Mouse (Mus musculus) adrenal gland, adult 8-10 months (tissue): Measurements from ENCODE around the gene Trim72. TPM values are rescaled to one million over a fixed set of nuclear protein-coding genes. Genes with fewer than 3 reads are reported as not detected.
"Not testable (repeated sequence)": the region's sequence is repeated elsewhere in the genome, so short reads cannot be mapped to it uniquely, and the experiment has no call there.

Experiments used
- DNase-seq: peaks from one replicate; pipeline ENCODE4 v3.0.0; 2022
- total RNA-seq, 4 experiments: library from RNA; stranded (reverse); gene quantifications; 2 replicates each; pipeline ENCODE4 v1.2.4; 2022

Trim72 gene
- total RNA-seq, 4 experiments from 2014 or later = 0.12 to 0.31 (median 0.24) TPM; not detected in 1

DNA sequence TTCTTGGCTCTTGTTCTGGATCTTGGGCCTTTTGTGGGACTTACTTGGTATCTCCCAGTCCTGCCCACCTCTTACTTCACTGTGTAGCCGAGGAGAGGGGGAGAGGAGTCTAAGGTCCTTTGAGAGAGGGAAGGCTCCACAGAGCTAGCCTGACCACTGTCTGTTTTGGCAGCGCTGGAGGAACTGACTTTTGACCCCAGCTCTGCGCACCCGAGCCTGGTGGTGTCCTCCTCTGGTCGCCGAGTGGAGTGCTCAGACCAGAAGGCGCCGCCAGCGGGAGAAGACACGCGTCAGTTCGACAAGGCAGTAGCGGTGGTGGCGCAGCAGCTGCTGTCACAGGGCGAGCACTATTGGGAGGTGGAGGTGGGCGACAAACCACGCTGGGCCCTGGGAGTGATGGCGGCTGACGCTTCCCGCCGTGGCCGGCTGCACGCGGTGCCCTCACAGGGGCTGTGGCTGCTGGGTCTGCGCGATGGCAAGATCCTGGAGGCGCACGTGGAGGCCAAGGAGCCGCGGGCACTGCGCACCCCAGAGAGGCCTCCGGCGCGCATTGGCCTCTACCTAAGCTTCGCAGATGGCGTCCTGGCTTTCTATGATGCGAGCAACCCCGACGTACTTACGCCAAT, 6.1 kb downstream of the Trim72 start:
- no peak for DNase-seq

DNA sequence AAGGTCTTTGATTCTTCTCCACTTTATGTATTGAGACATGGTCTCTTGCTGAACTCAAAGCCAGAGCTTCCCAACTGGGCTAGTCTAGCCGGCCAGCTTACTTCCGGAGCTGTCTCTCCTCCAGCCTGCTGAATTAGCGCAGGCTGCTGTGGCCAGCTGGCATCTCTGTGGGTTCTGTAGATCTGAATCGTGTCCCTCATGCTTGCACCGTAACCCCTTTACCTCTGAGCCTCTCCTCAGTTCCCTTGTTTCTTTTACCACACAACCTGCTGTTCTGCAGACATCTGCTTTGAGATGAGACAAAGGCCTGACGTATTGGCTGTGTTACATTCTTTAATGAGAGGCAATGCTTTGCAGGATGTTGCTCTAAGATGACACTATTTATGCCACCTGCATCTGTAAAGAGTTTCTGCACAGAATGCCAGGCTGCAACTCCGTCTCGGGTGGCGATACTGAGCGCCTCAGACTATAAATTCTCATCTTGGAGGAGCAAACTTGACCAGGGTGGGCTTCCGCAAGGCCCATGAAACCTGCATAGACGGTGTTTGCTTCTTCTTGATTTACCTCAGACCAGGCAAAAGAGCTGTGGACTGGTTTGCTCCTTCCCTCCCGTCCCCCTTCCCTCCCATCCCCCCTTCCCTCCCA, 8.5 kb downstream of the Trim72 start:
- no peak for DNase-seq

DNA sequence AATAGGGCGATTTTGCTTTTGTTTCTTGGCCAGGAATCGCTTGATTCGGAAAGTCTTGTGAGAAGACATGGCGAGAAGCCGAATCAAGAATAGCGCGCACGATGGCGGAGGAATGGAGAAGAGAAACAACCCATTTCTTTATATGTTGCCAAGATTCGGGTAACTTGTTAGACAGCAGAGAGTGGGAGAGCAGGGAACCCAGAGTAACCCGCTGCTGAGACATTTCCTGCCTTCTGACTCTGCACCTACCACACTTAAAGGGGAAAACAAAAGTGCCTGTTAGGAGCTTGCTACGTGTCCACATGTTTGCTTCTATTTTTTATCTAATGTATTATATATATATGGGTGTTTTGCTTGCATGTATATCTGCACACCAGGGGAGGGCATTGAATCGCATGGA, 9.4 kb downstream of the Trim72 start:
- DNase-seq = no peak

DNA sequence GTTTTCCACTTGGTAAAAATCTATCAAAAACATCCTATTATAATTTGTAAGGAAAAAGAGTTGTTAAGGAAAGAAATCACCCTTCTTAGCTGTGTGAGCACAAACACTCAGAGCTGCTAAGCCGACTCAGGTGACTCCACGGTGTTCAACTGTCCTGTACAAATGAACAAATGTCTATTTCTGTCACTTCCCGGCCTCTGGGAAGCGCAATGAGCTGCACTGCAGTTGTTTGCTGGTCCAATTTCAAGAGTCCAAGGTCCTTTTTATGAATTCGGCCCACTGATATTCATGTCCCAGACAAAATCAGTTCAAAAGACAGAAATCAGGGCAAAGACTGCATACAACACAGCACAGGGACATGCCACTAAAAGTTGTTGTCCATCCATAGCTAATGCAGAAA, 12.4 kb downstream of the Trim72 start:
- not testable (repeated sequence) for DNase-seq

DNA sequence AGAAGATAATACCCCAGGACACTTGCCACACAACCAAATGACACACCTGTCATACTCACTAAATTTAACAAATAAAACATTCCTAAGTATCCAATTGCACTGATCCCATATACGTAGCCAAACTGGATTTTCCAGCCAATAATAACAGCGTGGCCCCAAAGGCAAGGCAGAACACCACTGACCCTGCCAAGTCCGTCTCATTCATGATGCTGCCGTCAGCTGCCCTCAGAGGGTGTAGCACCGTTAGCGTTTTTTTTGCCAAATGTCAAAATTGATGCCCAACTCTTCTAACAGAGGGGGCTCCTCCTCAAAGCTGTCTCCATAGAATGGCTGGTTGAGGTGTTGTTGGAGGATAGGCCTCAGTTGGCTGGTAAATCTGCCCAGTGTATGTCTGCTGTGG, 12.9 kb downstream of the Trim72 start:
- DNase-seq = no peak

DNA sequence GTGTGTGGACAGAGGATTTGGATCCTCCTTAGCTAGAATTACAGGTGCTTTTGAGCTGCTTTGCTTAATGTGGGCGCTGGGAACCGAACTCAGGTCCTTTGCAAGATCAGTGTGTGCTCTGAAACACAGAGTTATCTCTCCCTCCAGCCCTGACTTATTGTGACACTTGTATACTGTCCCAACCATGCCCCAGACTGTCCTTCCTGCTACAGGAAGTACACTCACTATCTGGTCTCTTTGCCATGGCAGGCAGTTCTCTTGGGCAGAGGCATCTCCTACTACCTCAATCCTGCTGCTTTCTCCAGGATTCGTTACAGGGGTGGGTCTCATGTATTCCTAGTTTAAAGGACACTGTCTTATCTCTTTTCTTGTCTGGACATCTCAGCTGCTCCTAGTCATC, 14.5 kb downstream of the Trim72 start:
- DNase-seq = no peak

DNA sequence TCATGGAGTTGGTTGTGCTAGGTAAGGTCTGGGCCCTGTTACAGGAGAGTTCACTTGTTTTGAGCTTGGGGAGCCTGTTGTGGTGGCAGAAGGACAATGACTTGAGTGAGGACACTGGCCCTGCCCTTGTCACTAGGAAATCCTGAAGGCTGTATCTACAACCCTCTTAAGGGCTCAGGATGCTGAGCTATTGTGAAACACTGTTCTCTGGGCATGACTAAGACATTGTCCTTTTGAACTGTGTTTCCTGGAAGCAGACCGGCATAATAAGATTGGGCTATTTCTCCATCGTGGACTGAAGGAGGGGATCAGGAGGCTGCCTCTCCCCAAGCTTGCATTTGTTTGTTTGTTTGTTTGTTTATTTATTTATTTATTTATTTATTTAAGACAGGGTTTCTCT, 15.4 kb downstream of the Trim72 start:
- DNase-seq = no peak

DNA sequence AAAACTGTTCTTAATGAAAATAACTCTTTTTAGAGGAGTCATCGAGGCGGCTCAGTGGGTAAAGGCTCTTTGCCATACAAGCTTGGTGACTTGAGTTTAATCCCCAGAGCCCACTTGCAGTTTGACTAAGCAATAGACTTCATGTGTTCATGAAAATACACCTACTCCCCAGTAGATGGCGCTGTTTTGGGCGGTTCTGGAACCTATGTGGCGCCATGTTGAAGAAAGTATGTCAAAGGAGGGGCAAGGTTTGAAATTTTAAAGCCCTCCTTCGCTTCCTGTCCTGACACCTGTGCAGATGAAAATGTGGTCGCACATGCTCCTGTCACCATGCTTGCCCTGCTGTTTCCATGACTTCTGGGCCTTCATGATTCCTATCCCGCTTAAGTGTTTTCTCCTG, 19.2 kb downstream of the Trim72 start:
- DNase-seq = no peak

DNA sequence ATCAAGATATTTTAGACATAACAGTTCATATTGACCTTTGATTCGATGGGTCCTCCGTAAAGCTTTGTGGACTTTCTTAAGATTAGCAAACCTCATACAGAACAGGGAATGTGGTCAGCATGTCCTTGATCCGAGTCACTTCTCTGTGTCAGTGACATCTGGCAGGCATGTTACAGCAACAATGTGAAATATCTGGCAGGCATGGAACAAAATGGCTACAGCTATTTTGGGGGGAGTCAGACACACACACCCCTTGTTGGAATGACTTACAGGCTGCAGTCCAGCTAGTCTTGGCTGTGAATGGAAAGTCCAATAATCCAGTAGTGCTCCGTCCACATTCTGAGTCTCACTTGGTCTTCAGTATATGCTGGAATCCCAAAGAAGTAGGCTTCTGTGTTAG, 19.8 kb downstream of the Trim72 start:
- no peak for DNase-seq

DNA sequence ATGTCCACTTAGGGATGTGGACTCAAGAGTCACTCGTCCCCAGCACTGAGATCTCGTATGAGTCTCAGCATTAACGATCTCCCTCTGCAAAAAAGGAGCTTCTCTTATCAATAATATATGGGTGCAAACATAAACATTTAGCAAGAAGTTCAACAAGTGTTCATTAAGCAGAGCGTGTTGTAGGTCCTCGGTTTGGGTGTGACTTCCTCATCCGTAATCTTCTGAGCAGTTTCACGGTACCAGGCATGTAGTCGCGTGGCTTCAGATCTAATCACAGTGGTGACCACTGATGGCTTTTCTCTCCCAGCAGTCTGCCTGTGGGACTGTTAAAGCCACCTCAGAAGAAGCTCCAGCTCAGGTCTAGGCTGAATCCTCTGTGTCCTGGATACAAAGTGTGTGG, 20.6 kb downstream of the Trim72 start:
- DNase-seq = no peak

DNA sequence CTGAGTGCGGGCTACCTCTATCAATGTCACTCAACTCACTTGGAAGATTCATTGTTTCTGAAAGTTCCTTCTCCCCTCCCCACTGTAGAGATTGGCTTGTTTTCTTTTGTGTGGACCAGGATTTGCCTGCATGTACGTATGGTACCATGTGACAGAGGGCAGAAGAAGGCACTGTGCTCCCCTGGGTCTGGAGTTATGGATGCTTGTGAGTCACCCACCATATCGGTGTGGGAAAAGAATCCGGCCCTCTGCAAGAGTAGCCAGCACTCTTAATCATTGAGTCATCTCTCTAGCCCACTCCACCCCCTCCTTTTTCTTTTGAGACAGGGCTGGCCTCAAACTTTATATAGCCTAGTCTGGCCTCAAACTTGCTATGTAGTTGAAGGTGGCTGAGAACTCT, 21.2 kb downstream of the Trim72 start:
- DNase-seq = no peak

DNA sequence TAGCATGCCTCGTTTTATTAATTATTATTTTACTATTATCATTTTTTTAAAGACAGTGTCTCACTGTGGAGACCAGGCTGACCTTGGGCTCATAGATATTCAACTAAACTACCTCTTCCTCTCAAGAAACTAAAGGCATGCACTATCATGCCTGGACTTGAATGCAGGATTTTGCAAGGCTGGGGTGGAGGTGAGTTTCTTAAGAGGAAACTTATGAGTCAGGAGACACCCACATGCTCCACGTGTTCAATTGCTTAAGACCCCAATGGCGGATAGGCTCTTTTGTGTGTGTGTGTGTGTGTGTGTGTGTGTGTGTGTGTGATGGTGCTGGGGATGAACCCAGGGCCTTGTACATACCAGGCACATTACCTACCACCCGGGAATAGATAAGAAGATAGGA, 21.6 kb downstream of the Trim72 start:
- DNase-seq = no peak

DNA sequence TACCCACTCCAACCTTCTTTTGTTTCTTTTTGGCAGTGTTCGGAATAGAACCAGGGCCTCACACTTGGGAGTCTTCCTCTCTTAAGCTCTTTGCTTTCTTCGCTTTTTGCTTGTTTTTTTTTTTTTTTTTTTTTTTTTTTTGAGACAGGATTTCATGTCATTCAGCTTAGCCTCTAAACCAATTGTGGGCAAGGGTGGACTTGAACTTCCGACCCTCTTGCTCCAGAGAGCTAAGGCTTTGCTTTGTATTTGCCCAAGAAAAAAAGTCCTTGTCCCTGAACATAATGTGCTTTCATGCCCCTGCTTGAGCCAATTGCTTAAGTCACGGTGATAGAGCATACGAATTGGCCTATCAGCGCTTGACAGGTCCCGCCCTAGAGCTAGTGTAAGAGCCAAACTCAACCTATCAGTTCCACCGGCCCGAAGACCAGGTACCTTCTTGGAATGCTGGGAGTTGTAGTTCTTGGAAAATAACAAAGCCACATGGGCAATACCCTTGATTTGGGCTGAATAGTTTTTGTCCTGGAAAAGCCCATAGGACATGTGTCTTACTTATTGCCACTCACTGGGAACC, 27.7 kb downstream of the Trim72 start:
- DNase-seq = no peak

DNA sequence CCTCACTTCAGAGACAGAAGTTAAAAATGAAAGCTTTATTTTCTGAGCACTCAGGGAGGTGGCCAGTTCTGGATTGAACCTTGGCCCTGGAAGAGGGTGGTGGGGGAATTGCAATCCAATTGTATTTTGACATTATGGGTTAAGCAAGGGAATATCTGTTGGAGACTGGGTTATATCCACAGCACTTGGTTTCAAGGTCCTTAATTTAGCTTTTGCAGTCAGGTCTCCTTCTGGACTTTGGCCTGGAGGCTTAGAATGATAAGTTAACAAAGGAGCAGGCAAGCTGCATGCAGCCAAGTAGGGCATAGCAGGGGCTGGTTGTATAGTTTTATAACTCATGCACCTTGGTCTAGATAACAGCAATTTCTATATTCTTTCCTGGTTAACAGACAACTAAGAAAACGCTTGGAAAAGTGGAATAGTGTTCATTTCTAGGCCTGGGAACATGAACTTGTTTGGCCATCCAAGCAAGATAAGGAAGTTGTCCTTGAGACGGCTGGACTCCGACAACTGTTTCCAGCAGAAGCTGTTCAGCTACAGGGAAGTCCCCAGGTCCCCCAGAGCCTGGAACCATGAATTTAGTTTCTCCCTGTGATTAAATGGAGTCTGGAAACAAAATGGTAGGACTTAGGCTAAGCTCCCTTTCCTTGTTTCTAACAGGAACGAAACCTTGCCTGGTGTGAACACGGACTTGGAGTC, 28.7 kb downstream of the Trim72 start:
- no peak for DNase-seq

DNA sequence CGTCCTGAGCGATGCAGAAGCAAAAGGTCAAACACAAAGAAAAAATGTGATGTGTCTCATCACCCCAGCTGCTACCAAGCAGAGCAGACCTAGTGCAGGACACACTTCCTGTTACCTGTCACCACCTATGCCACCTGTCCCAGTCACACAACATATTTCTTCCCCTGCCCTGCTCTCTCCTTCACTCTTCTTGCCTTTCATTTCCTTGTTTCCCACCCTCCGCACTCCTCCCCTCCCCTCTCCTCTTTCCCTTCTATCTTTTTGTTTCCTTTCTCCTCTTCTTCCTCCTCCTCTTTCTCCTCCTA, 29.2 kb downstream of the Trim72 start:
- no peak for DNase-seq

DNA sequence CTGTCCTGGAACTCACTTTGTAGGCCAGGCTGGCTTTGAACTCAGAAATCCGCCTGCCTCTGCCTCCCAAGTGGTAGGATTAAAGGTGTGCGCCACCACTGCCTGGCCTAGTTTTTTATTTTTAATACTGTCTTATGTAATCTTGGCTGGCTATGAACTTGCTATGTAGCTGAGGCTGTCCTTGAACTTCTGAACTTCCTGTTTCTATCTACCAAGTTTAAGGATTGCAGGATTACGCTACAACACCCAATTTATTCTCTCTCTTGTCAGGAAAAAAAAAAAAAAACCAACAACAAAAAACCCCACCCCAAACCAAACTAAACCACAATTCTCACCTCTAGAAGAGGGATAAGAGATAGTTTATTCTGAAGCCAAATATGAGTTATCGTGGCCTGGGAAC, 29.9 kb downstream of the Trim72 start:
- no peak for DNase-seq

DNA sequence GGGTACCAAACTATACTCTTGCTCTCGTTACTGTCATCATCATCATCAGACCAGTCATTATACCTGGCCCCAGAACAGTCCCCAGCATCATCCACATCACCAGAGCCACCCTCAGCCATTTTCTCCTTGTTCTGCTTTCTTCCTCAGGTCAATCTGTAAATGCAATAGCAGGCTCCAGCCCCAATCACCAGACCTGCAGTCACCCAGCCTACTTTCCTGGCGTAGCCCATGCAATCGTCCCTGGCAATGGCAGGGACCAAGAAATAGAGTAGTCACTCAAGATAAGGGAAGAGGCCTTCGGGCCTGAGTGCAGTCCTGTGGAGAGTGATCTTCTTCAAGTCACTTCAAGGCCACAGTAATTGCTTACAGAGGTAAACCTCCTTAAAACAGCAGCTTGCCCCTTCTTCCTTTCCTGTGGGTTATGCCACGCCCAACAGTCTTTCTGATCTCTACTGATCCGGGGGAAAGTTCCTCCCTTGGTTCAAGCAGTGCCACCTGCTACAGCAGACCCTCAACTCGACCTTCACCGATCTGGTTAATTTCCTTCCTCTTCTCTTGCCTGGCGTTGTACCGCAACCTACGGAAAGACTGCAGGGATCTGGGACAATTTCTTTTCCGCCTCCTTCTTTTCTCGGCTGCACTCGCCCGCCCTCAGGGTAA, 38.5 kb downstream of the Trim72 start:
- not testable (repeated sequence) for DNase-seq

DNA sequence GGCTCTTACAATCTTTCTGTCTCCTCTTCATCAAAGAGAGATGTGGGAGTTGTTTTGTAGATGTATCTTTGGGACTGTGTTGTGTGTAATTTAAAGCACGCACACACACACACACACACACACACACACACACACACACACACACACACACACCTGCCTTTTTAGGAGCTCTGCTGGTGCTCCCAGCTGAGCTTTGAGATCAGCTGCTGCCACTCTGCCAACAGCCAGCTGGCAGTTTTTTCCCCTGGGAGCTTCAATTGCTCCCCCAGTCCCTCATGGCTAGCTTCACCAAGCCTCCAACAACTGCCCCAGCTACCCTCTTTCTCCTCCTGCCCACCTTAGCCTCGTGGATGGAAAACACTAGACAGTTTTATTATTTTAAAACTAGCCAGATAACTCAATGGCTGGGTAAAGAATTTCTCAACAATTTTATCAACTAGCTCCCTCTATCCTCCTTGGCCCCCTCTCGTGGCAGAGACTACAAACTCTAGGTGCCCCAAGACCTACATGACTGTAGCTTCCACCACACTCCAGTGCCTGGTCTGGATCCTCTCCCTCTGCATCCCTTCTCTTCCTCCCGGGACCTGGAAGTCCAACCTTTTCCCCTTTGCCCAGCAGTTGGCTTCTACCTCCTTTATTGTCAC, 40.5 kb downstream of the Trim72 start:
- DNase-seq = no peak

DNA sequence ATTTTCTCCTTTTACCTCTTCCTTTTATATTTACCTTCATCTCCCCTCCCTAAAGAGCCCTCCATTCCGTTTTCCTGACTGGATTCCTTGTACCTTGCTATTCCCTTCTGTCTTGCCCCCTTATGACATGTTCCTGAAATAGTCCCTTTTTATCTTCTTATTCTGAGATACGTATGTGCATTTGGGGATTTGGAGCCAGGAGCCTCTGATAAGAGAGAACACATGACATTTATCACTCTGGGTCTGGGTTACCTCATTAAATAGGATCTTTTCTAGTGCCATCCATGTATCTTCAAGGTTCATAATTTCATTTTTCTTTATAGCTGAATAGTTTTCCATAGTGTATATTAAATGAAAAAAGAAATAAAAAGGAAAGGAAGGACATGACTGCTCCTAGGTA, 41.9 kb downstream of the Trim72 start:
- no peak for DNase-seq

DNA sequence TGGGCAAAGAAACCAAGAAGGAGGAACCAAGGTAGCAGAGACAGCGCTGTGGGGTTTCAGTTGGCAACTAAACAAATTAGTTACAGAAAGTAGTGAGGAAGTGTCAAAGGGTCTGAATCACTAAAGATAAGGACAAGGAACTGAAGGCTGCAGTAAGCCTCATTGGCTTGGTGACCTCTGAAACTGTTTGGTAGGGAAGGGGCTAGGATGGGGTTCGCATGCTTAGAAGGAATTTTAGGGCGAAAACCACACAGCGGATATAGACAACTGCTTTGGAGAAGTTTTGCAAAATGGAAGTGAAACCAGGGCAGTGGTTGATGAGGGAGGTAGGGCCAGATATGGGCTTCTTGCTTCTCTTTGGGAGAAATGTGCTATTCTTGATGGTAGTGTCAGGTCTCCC, 45.1 kb downstream of the Trim72 start:
- no peak for DNase-seq

DNA sequence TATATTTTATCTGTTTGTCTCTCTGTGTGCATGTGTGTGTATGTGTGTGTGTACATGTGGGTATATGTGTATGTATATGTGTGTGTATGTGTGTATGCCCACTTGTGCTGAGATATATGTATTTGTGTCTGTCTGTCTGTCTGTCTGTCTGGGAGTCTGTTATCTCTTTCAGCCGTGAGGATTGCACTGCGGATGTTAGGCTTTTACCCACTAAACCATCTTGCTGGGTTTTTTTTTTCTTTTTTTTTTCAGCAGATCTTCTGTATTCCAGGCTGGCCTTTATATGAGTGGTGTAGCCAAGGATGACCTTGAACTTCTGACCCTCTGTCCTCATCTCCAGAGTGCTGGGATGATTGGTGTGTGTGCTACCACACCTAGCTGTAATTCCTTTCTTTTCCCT, 45.5 kb downstream of the Trim72 start:
- no peak for DNase-seq

DNA sequence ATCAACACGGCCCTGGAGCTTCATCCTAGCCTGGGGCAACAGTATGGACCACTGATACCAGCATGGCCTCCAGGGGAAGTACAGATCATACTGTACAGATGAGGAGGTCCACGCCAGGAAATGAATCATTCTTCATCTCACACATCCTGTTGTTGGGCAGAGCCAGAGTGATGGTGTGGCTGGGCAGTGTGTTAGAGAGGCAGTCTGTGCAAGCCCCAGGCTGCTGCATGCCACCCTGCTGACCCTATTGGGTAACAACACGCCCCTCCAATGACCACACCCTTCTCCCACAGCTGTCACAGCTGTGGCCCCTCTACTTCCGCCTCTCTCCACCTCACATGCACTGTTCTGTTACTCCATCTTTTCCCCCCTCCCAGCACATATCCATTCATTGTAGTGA, 47.0 kb downstream of the Trim72 start:
- no peak for DNase-seq

DNA sequence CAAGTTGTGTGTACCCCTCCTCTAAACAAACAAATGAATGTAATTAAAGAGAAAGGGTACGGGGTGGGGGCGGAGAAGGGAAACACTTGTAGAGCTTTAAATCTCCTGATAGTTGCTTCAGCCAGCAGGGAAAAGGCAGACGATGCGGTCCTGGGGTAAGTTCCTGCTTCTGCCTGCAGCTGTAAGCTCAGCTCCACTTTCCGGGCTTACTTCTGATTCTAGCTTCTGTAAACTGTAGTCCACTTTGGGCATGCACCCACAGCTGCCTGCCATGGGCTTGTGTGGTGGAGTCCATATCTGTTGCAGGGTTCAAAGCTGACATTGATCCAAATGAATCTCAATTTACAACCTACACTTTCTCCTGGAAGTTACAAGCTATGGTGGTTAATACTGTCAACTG, 49.3 kb downstream of the Trim72 start:
- no peak for DNase-seq
